Mouse (Mus musculus) G1E-ER4 (cell line): ENCODE measurements around the gene Cux1. TPM values are rescaled to one million over a fixed set of nuclear protein-coding genes. Genes with fewer than 3 reads are reported as not detected.

Source experiments
- GATA1 ChIP-seq: IDR thresholded peaks from one replicate; pipeline ENCODE4 v1.8.0; 2012; ENCODE audit warnings: low read length, inconsistent platforms
- polyA plus RNA-seq: library from polyadenylated mRNA; stranded (reverse); fragments of >175 nt; gene quantifications from 2 replicates; pipeline ENCODE4 v1.2.3, GENCODE M21; 2012

Cux1 gene
- not detected in 2 replicates for polyA plus RNA-seq

GRCm38 (mm10) chr5:136567176-136568025 is at the start of gene Cux1:
Cux1 (minus strand) TSS chr5:136567490.
- no peak for TF ChIP-seq GATA1

GRCm38 (mm10) chr5:136612391-136612790 is 45.1 kb upstream of the Cux1 start:
- no peak for TF ChIP-seq GATA1

- TF ChIP-seq GATA1: no peak
Observed at GRCm38 (mm10) chr5:136608814-136609434, 41.6 kb upstream of the Cux1 start.

- TF ChIP-seq GATA1: no peak
Observed at GRCm38 (mm10) chr5:136605144-136605543, 37.9 kb upstream of the Cux1 start.

- no peak for TF ChIP-seq GATA1
Observed at GRCm38 (mm10) chr5:136603176-136603964, 36.1 kb upstream of the Cux1 start.

GRCm38 (mm10) chr5:136600511-136600910 is 33.2 kb upstream of the Cux1 start:
- no peak for TF ChIP-seq GATA1

- no peak for TF ChIP-seq GATA1
Observed at GRCm38 (mm10) chr5:136594896-136595540, 27.7 kb upstream of the Cux1 start.

- TF ChIP-seq GATA1: no peak
Observed at GRCm38 (mm10) chr5:136591816-136592499, 24.7 kb upstream of the Cux1 start.

- no peak for TF ChIP-seq GATA1
Observed at GRCm38 (mm10) chr5:136589002-136589401, 21.7 kb upstream of the Cux1 start.

- TF ChIP-seq GATA1: no peak
Observed at GRCm38 (mm10) chr5:136588471-136588870, 21.2 kb upstream of the Cux1 start.

GRCm38 (mm10) chr5:136584676-136585285 is 17.5 kb upstream of the Cux1 start:
- no peak for TF ChIP-seq GATA1

- TF ChIP-seq GATA1: no peak
Observed at GRCm38 (mm10) chr5:136583666-136584464, 16.6 kb upstream of the Cux1 start.

- no peak for TF ChIP-seq GATA1
Observed at GRCm38 (mm10) chr5:136583256-136583655, 16.0 kb upstream of the Cux1 start.

- TF ChIP-seq GATA1: no peak
Observed at GRCm38 (mm10) chr5:136582201-136582600, 14.9 kb upstream of the Cux1 start.
